Mouse (Mus musculus): Measurements from ENCODE around the gene Lrrc14b. TPM values are rescaled to one million over a fixed set of nuclear protein-coding genes. Genes with fewer than 3 reads are reported as not detected.

Gene Lrrc14b
- total RNA-seq, 2 experiments from 2014 or later: 1.3 to 6.5 TPM

Small RNA genes lying within 50 kb of the gene (microRNA-seq; reads per million reads assigned to microRNA genes)
- not detected for gene Mir692-3

Other genes starting within 250 kb of the Lrrc14b start
- gene Slc9a3, start 242.5 kb downstream of the Lrrc14b start, total RNA-seq (2021): under 1 TPM in 1 of 2 experiments, not detected in 1; 0.12 TPM
- gene Exoc3, start 155.3 kb downstream of the Lrrc14b start, total RNA-seq (2021): 10 to 100 TPM; 47.3 to 53.5 TPM
- gene Ahrr, start 71.7 kb downstream of the Lrrc14b start, total RNA-seq (2021): 1 to 10 TPM in 1 of 2 experiments, under 1 TPM in 1; 0.81 to 2.3 TPM
- 100 to 1,000 TPM; 114 to 122 TPM for gene Pdcd6, start 46.4 kb downstream of the Lrrc14b start, total RNA-seq (2021)
- gene Sdha, start 13.7 kb downstream of the Lrrc14b start, total RNA-seq (2021): 1,000 to 10,000 TPM in 1 of 2 experiments, 100 to 1,000 TPM in 1; 887 to 1,000 TPM
- gene Ccdc127, start 13.7 kb downstream of the Lrrc14b start, total RNA-seq (2021): 10 to 100 TPM; 46.7 to 48.4 TPM
- 1 to 10 TPM; 3.1 to 3.2 TPM for gene Zfp72, start 26.8 kb upstream of the Lrrc14b start, total RNA-seq (2021)
- 100 to 1,000 TPM; 516 to 626 TPM for gene Ftl1-ps1, start 35.7 kb upstream of the Lrrc14b start, total RNA-seq (2021)
- 10 to 100 TPM; 10.8 to 11.4 TPM for gene Zfp825, start 130.0 kb upstream of the Lrrc14b start, total RNA-seq (2021)